Mouse (Mus musculus): ENCODE data around the gene Grasp.

- TF ChIP-seq CTCF (conservative IDR thresholded peaks at IDR 0.05; ENCODE audit: low read length) (no peak), NANOG (IDR thresholded peaks at IDR 0.05; ENCODE audit: borderline replicate concordance, low read length) (no peak), POU5F1 (IDR thresholded peaks at IDR 0.05; ENCODE audit: borderline replicate concordance, low read length) (no peak)
Observed at GRCm38 (mm10) chr15:101228866-101229590, 5.0 kb downstream of the Grasp start.

Data from E14TG2a.4 (cell line).